Mouse (Mus musculus) urinary bladder, adult 2 months (tissue): ENCODE results near the gene Krt2. TPM values are rescaled to one million over a fixed set of nuclear protein-coding genes. Genes with fewer than 3 reads are reported as not detected.

Experiments used
- DNase-seq: peaks from one replicate; pipeline ENCODE4 v3.0.0; 2022; ENCODE audit warnings: low spot score
- polyA plus RNA-seq: library from polyadenylated mRNA; depleted of rRNA; stranded (reverse); fragments of >200 nt; gene quantifications from 2 replicates; pipeline ENCODE4 v1.2.3, GENCODE M21; 2012; rRNA removed

The Krt2 gene
- polyA plus RNA-seq, 1 experiment: not detected

GRCm38 (mm10) chr15:101772080-101772710 lies 45.8 kb downstream of the Krt2 start:
- no peak for DNase-seq

- DNase-seq: no peak
Observed at GRCm38 (mm10) chr15:101770226-101770625, 47.7 kb downstream of the Krt2 start.

Other genes starting within 250 kb of the Krt2 start
- not detected in 2 replicates for gene Krt75, start 244.3 kb downstream of the Krt2 start, polyA plus RNA-seq
- not detected in 2 replicates for gene Gm5414, start 190.0 kb downstream of the Krt2 start, polyA plus RNA-seq
- gene Gm5478, start 170.8 kb downstream of the Krt2 start, polyA plus RNA-seq: not detected in 2 replicates
- gene Krt6b, start 137.9 kb downstream of the Krt2 start, polyA plus RNA-seq: not detected in 2 replicates
- 0.03 TPM in 1 of 2 replicates, not detected in the other for gene Krt6a, start 123.9 kb downstream of the Krt2 start, polyA plus RNA-seq
- 508 and 532 TPM in 2 replicates for gene Krt5, start 105.3 kb downstream of the Krt2 start, polyA plus RNA-seq
- not detected in 2 replicates for gene Krt71, start 75.1 kb downstream of the Krt2 start, polyA plus RNA-seq
- not detected in 2 replicates for gene Krt72, start 31.7 kb downstream of the Krt2 start, polyA plus RNA-seq
- not detected in 2 replicates for gene Krt73, start 15.8 kb downstream of the Krt2 start, polyA plus RNA-seq
- 1.9 and 2.6 TPM in 2 replicates for gene Krt1, start 32.6 kb upstream of the Krt2 start, polyA plus RNA-seq
- 0.04 and 0.14 TPM in 2 replicates for gene Krt77, start 51.5 kb upstream of the Krt2 start, polyA plus RNA-seq
- gene Krt76, start 74.8 kb upstream of the Krt2 start, polyA plus RNA-seq: 0.04 TPM in 1 of 2 replicates, not detected in the other
- 74.0 and 74.4 TPM in 2 replicates for gene Krt4, start 106.6 kb upstream of the Krt2 start, polyA plus RNA-seq
- 1.5 and 1.9 TPM in 2 replicates for gene Krt79, start 122.2 kb upstream of the Krt2 start, polyA plus RNA-seq
- 2.1 and 3.0 TPM in 2 replicates for gene Krt78, start 136.1 kb upstream of the Krt2 start, polyA plus RNA-seq
- gene Krt8, start 186.3 kb upstream of the Krt2 start, polyA plus RNA-seq: 382 and 417 TPM in 2 replicates
- gene Krt18, start 210.0 kb upstream of the Krt2 start, polyA plus RNA-seq: 642 and 655 TPM in 2 replicates